Mouse (Mus musculus): ENCODE data around the gene Macrod2. TPM values are rescaled to one million over a fixed set of nuclear protein-coding genes. Genes with fewer than 3 reads are reported as not detected.

The Macrod2 gene
- polyA plus RNA-seq, 1 experiment from 2014 or later = 34.2 TPM

DNA sequence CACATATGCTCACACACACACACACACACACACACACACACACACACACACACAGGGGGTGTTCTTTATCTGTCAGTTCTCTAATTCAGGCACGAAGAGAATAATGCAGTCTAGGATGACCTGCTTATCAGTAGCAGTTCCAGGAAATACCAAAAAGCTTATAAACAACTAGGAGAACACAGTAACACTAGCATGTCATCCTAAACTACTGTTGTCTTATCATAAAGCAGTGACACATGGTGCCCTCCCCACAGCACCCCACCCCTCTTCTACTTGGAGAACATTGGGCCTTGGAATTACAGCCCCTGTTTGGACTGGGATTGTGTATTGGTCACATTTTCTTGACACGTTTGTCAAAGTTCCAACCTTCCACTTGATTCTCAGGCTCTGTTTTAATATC lies 1494.4 kb downstream of the Macrod2 start:
- H3K9me3 ChIP-seq = no peaks in the 10 kb centered on the region
- 79% methylated on average over 2 of the region's 2 CpGs for WGBS
- H3K27me3 ChIP-seq (ENCODE audit: poor library complexity, severe bottlenecking) = no peaks in the 10 kb centered on the region
- DNase-seq (ENCODE audit: extremely low spot score, low spot score) = no peak
- H3K36me3 ChIP-seq (replicated peaks) = no peaks in the 10 kb centered on the region
- H3K4me3 ChIP-seq = no peak overlapping the region
- 0 out of 2 replicates have a peak, but pooled peaks cover 4% of the 10 kb centered on the region for H3K4me1 ChIP-seq
- H3K27ac ChIP-seq = no peak overlapping the region

DNA sequence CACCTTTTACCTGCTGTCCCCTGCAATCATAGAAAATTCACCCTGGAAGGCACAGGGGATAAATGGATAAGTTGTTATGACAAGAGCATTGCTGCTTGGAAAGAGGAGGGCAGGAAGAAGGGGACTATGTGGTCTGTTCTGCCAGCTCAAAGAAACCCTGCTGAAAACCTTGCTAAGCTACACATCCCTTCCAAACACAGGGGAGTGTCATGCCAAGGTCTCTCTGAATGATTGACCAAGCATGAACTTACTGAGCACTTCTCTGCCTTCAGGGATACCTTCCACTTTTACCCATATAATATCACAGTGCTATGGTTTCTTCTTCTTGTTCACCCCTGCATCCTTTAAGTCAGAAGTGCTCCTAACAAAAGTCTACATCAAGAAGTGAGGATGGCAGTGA lies 1502.8 kb downstream of the Macrod2 start:
- no peaks in the 10 kb centered on the region for H3K36me3 ChIP-seq (replicated peaks)
- DNase-seq (ENCODE audit: extremely low spot score, low spot score) = no peak

DNA sequence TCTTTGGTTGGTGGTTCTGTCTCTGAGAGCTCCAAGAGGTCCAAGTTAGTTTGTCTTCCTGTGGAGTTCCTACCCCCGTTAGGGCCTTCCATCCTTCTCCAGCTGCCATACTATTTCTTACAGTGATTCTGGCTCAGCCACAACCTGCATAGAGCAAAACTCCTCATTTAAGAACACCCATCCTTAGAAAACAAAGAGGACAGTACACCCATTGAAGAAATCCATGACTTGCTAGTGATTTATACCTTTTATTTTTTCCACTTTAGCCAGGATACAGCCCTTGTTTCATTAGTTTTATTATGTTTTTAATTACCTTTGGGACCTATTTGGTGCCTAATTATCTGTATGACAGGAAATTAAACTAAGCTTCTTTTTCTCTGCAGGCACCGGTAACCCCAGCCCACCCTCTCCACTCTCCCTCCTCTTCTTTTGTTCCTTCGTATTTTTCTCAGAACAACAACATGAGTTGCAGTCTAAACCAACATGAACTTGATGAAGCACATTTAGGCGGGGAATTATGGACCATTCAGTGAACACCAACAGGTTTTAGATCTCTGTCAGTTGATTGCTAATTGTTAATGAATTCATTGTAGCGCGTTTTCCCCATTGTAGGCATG lies 1516.8 kb downstream of the Macrod2 start:
- no peaks in the 10 kb centered on the region for H3K36me3 ChIP-seq (replicated peaks)
- H3K4me3 ChIP-seq = no peak overlapping the region
- no peak overlapping the region; the same call in 1 of the 2 replicates for H3K27ac ChIP-seq
- 63% methylated on average over 6 of the region's 6 CpGs for WGBS
- H3K4me1 ChIP-seq = peaks cover 16% of the 10 kb centered on the region
- no peak for DNase-seq (ENCODE audit: extremely low spot score, low spot score)
- H3K27me3 ChIP-seq (ENCODE audit: poor library complexity, severe bottlenecking) = no peaks in the 10 kb centered on the region
- no peaks in the 10 kb centered on the region for H3K9me3 ChIP-seq

More for the DNA sequence above, 1502.8 kb downstream of the Macrod2 start:
- Histone ChIP-seq H3K4me3 (no peak overlapping the region), H3K27me3 (ENCODE audit: poor library complexity, severe bottlenecking) (no peaks in the 10 kb centered on the region), H3K27ac (no peak overlapping the region), H3K4me1 (no peaks in the 10 kb centered on the region), H3K9me3 (no peaks in the 10 kb centered on the region)

- H3K9me3 ChIP-seq = no peaks in the 10 kb centered on the region
- no peak for DNase-seq (ENCODE audit: extremely low spot score, low spot score)
- WGBS = 72% methylated on average over 3 of the region's 3 CpGs
- H3K27ac ChIP-seq = no peak overlapping the region
- no peaks in the 10 kb centered on the region for H3K36me3 ChIP-seq (replicated peaks)
- no peaks in the 10 kb centered on the region for H3K27me3 ChIP-seq (ENCODE audit: poor library complexity, severe bottlenecking)
- H3K4me3 ChIP-seq = no peak overlapping the region
- H3K4me1 ChIP-seq = peaks cover 16% of the 10 kb centered on the region
Observed at GRCm38 (mm10) chr2:141913486-141913885, 1518.4 kb downstream of the Macrod2 start.

- DNase-seq (ENCODE audit: extremely low spot score, low spot score) = no peak
- Histone ChIP-seq H3K36me3 (replicated peaks) (no peaks in the 10 kb centered on the region), H3K9me3 (no peaks in the 10 kb centered on the region), H3K27me3 (ENCODE audit: poor library complexity, severe bottlenecking) (no peaks in the 10 kb centered on the region), H3K4me1 (peaks cover 16% of the 10 kb centered on the region), H3K27ac (no peak overlapping the region), H3K4me3 (no peak overlapping the region)
- 85% methylated on average over 6 of the region's 6 CpGs for WGBS
Observed at GRCm38 (mm10) chr2:141913894-141914293, 1518.8 kb downstream of the Macrod2 start.

GRCm38 (mm10) chr2:141920377-141920992 lies 1525.4 kb downstream of the Macrod2 start:
- Histone ChIP-seq H3K27ac (no peak overlapping the region), H3K27me3 (ENCODE audit: poor library complexity, severe bottlenecking) (no peaks in the 10 kb centered on the region), H3K4me3 (no peak overlapping the region), H3K36me3 (replicated peaks) (no peaks in the 10 kb centered on the region), H3K9me3 (no peaks in the 10 kb centered on the region), H3K4me1 (no peaks in the 10 kb centered on the region)
- no peak for DNase-seq (ENCODE audit: extremely low spot score, low spot score)
- 89% methylated on average over 2 of the region's 2 CpGs for WGBS

DNA sequence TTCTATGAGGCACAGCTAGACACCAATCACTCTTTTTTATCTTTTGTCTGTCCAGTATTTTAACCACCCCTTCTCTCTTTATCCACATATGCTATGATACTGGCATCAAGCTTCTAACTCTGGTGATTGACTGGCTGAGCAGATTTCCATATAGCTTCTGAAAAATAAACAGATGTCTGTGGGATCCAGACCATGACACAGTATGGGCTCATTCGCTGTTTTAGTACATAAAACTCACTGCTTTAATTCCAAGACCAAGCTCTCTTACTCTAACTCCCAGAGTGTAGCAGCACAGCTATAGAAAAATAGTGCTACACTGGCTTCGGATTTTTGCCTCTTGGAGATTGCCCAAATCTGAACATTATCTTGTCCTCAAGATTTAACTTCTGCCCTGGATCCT lies 1540.0 kb downstream of the Macrod2 start:
- H3K27ac ChIP-seq = no peak overlapping the region
- H3K27me3 ChIP-seq (ENCODE audit: poor library complexity, severe bottlenecking) = no peaks in the 10 kb centered on the region
- WGBS = 84% methylated on average over 2 of the region's 2 CpGs
- no peak overlapping the region for H3K4me3 ChIP-seq
- no peaks in the 10 kb centered on the region for H3K36me3 ChIP-seq (replicated peaks)
- H3K4me1 ChIP-seq = no peaks in the 10 kb centered on the region
- no peak for DNase-seq (ENCODE audit: extremely low spot score, low spot score)
- no peaks in the 10 kb centered on the region for H3K9me3 ChIP-seq

- 51% methylated on average over 1 of the region's 1 CpGs for WGBS
- Histone ChIP-seq H3K27ac (peak overlapping the region; percentile 56; the same call in 1 of the 2 replicates), H3K4me1 (peaks cover 23% of the 10 kb centered on the region), H3K36me3 (replicated peaks) (no peaks in the 10 kb centered on the region), H3K27me3 (ENCODE audit: poor library complexity, severe bottlenecking) (peaks cover 7% of the 10 kb centered on the region), H3K9me3 (no peaks in the 10 kb centered on the region), H3K4me3 (no peak overlapping the region)
- DNase-seq (ENCODE audit: extremely low spot score, low spot score) = no peak
Observed at GRCm38 (mm10) chr2:141954795-141955194, 1559.7 kb downstream of the Macrod2 start.

GRCm38 (mm10) chr2:141955197-141955596 lies 1560.1 kb downstream of the Macrod2 start:
- H3K9me3 ChIP-seq = no peaks in the 10 kb centered on the region
- peak; percentile 50 for DNase-seq (ENCODE audit: extremely low spot score, low spot score)
- H3K4me1 ChIP-seq = peaks cover 23% of the 10 kb centered on the region
- no peaks in the 10 kb centered on the region for H3K36me3 ChIP-seq (replicated peaks)
- 7% methylated on average over 3 of the region's 3 CpGs for WGBS
- H3K27ac ChIP-seq = peak overlapping the region; percentile 56; the same call in 1 of the 2 replicates
- peaks cover 7% of the 10 kb centered on the region for H3K27me3 ChIP-seq (ENCODE audit: poor library complexity, severe bottlenecking)
- H3K4me3 ChIP-seq = no peak overlapping the region

DNA sequence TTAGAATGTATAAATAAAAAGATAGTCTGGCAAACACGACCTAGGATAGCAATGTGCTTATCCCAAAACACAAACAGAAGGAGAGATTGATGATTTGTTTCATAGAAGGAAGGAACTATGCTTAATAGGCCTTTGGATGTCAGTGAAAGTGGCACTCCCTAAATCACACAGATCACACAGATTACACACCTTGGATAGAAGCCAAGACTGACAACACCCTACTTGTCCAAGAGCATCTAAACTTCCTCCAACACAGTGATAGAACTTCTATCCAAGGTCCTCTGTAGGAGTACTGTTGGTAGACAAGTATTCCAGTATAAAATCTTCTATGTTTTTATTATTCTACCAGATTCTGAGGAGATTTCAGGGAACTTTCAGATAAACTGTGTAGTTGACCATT lies 1567.8 kb downstream of the Macrod2 start:
- no peaks in the 10 kb centered on the region for H3K9me3 ChIP-seq
- DNase-seq (ENCODE audit: extremely low spot score, low spot score) = no peak
- H3K4me1 ChIP-seq = no peaks in the 10 kb centered on the region
- WGBS = 85% methylated on average over 1 of the region's 1 CpGs
- H3K36me3 ChIP-seq (replicated peaks) = no peaks in the 10 kb centered on the region
- no peak overlapping the region for H3K27ac ChIP-seq
- no peak overlapping the region for H3K4me3 ChIP-seq
- H3K27me3 ChIP-seq (ENCODE audit: poor library complexity, severe bottlenecking) = no peaks in the 10 kb centered on the region; the same call in 1 of the 2 replicates

GRCm38 (mm10) chr2:141983664-141984395 lies 1588.7 kb downstream of the Macrod2 start:
- H3K9me3 ChIP-seq = no peaks in the 10 kb centered on the region
- H3K27me3 ChIP-seq (ENCODE audit: poor library complexity, severe bottlenecking) = no peaks in the 10 kb centered on the region
- H3K27ac ChIP-seq = no peak overlapping the region
- H3K4me3 ChIP-seq = no peak overlapping the region
- no peaks in the 10 kb centered on the region for H3K36me3 ChIP-seq (replicated peaks)
- no peak for DNase-seq (ENCODE audit: extremely low spot score, low spot score)
- WGBS = 90% methylated on average over 7 of the region's 7 CpGs
- H3K4me1 ChIP-seq = no peaks in the 10 kb centered on the region

DNA sequence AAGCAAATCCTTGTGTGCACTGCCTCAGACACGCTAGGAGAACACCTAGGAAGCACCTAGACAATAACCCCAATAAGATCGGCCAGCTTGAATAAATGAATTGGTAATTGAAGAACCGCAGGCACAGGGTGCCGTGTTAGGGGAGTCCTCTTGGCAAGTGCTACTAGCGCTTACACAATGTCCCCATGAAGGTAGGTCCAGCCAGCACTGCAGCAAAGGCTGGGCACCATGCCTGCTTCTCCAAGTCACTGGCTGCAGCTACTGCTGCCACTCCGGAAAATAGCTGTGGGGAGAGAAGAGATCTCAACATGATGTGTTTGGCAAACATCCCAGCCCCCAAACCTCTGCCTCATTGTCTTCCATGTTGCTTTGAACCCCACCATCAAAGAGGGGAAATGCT lies 1603.8 kb downstream of the Macrod2 start:
- no peak for DNase-seq (ENCODE audit: extremely low spot score, low spot score)
- H3K36me3 ChIP-seq (replicated peaks) = no peaks in the 10 kb centered on the region
- H3K27me3 ChIP-seq (ENCODE audit: poor library complexity, severe bottlenecking) = no peaks in the 10 kb centered on the region
- H3K4me3 ChIP-seq = no peak overlapping the region
- WGBS = 83% methylated on average over 6 of the region's 6 CpGs
- no peak overlapping the region for H3K27ac ChIP-seq
- H3K9me3 ChIP-seq = no peaks in the 10 kb centered on the region
- no peaks in the 10 kb centered on the region for H3K4me1 ChIP-seq

DNA sequence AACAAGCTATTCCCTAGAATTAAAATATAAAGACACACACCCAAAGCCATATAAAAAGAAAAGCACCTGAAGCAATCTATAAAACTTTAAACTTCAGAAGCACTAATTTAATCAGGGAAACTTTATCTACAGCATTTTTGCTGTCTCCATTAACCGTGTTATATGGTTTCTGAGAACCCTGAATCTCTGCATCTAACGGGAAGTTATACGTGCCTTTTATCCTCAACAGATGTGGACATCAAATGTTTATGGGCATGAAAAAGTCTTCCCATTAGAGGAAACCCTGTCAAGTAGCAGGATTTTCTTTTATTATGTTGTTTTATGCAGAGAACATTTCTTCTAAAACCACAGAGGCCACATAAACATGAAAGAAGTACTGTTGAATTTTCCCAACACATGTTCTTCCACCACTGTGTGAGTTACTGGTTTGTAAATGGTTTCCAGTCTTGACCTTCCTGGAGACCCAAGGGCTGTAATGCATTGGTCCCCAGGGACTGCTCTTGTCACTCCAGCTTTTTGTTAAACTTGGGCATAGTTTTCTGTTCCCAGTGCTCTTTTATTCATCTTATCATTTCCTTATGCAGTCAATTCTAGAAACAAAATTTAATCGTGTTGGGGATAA lies 1629.5 kb downstream of the Macrod2 start:
- Histone ChIP-seq H3K27me3 (ENCODE audit: poor library complexity, severe bottlenecking) (no peaks in the 10 kb centered on the region), H3K4me3 (no peak overlapping the region)
- no peak for DNase-seq (ENCODE audit: extremely low spot score, low spot score)

More for the DNA sequence above, 1629.5 kb downstream of the Macrod2 start:
- Histone ChIP-seq H3K36me3 (replicated peaks) (no peaks in the 10 kb centered on the region), H3K9me3 (no peaks in the 10 kb centered on the region), H3K4me1 (no peaks in the 10 kb centered on the region), H3K27ac (no peak overlapping the region)
- 84% methylated on average over 4 of the region's 4 CpGs for WGBS
